Mouse (Mus musculus) ES-Bruce4 (cell line): Measurements from ENCODE around the gene L1cam.

Source experiments
- CTCF ChIP-seq: IDR thresholded peaks from one replicate; pipeline ENCODE4 v1.8.1; 2011; ENCODE audit warnings: low read depth, low read length
- POLR2A ChIP-seq: IDR thresholded peaks from one replicate; pipeline ENCODE4 v1.8.1; 2011; ENCODE audit warnings: low read length; ENCODE audit not compliant: insufficient read depth

DNA sequence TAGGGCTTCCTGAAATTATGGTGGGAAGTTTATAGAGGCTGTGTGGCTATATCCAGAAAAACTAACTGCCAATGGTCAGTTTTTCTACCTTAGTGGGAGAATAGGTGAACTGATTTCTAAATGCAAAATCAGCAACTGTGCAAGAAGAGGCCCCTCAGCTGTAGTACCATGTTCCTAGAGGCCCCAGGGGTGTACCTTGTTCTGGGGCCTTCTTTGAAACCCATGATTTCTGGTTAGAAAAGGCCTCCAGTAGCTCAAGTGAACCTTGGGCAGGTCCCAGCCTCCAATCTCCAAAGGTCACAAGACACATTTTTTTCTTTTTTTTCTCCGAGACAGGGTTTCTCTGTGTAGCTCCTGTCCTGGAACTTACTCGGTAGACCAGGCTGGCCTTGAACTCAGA lies 46.4 kb upstream of the L1cam start:
- no peak for TF ChIP-seq CTCF
- TF ChIP-seq POLR2A, result no peak
